Mouse (Mus musculus): ENCODE data around the gene 1110012L19Rik. TPM values are rescaled to one million over a fixed set of nuclear protein-coding genes. Genes with fewer than 3 reads are reported as not detected.
"Not testable (repeated sequence)": the region's sequence is repeated elsewhere in the genome, so short reads cannot be mapped to it uniquely, and the experiment has no call there.

Gene 1110012L19Rik
- 20.4 TPM for polyA plus RNA-seq (2021)

DNA sequence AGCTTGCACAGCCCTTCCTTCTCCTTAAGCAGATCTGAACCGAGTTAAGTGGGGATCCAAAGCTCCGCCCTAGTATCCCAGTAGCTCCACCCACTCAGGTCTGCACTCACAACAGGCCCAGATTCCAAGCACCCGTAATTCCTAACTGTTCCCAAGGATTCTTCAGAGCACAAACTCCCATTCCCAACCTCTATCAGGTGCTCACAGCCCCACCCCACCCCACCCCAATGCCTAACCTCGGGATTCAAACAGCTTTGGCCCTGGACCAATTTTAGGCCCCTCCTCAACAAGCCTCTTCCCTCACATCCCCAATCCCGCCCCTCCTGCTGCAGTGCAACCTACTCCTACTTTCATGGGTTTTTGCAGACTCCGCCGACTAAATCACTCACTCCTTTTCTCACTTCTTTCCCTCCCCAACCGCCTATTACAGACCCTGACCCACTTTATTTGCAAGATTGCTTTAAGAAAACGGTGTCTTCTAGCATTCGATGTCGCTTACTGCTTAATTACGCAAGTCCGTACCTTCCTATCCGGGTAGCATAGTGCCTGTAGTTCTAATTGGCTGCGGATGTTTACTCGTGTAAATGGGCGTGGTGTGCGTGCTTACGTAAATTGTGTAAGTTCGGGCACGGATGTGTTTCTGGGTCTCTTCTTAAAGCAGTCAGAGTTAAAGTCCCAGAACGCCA, at the start of gene 1110012L19Rik:
Gene 1110012L19Rik (plus strand): TSS at position 602 of the 686 bp plus-strand sequence.
- CTCF ChIA-PET = no interaction called here
- DNase-seq (ENCODE audit: low read depth, low spot score) = peak; percentile 60
- H3K27me3 ChIP-seq = peaks cover 3% of the 10 kb centered on the region
- ATAC-seq = peak; percentile 89
- in situ Hi-C loops (cut with MboI; ENCODE audit: low pct_unique_long_range_greater_than_20kb) = loop anchor here (10.0 kb wide), 1 partner anchor 79 kb away; no protein-coding TSS in a partner anchor
- no peak for TF ChIP-seq CTCF (IDR thresholded peaks at IDR 0.05)
- POLR2A ChIA-PET = no interaction called here

DNA sequence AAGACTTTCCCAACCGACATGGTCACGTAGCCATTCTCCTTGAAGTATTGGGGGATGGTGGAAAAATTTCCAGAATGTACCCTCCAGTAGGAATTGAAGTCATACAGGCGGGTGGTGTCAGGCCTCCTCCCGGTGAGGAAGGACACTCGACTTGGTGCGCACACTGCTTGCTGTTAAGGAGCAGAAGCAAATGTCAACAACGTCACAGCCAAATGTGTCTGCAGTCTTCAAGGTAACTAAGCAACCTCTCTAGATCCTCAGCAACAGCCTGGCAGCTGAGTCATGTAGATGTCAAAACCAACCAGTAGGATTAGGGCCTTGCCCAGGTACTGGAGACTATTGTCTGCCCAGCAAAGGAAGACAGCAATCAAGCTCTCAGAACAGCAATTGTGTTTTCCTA, 22.7 kb upstream of the 1110012L19Rik start:
- in situ Hi-C loops (cut with MboI; ENCODE audit: low pct_unique_long_range_greater_than_20kb) = loop anchor here (25.0 kb wide), 1 partner anchor 999 kb away; the partner anchor contains the start of gene Mtmr1
- no peak for TF ChIP-seq CTCF (IDR thresholded peaks at IDR 0.05)
- H3K27me3 ChIP-seq = peaks cover 18% of the 10 kb centered on the region
- ChIA-PET POLR2A (no interaction called here), CTCF (no interaction called here)
- ATAC-seq = no peak
- no peak for DNase-seq (ENCODE audit: low read depth, low spot score)

DNA sequence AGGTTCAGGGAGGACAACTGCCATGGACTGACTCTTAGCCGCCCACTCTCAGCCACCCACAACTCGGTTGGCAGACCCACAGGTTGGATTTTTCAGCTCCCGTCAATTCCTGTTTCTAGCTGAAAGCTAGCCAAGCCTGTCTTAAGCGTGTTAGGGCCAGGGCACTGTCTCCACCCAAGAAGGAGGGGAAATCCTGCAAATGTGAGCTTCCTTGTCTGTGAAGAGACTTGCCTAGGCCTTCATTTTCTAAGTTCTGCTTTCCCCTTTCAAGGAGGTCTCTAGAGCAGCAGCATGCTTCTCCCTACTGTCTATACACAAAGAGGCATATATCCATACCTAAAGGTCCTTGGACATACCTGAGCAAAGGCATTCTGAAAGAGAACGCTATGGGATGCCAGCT, 22.2 kb upstream of the 1110012L19Rik start:
- no peak for TF ChIP-seq CTCF (IDR thresholded peaks at IDR 0.05)
- in situ Hi-C loops (cut with MboI; ENCODE audit: low pct_unique_long_range_greater_than_20kb) = loop anchor here (25.0 kb wide), 1 partner anchor 999 kb away; the partner anchor contains the start of gene Mtmr1
- DNase-seq (ENCODE audit: low read depth, low spot score) (no peak), ATAC-seq (no peak)
- peaks cover 18% of the 10 kb centered on the region for H3K27me3 ChIP-seq
- CTCF ChIA-PET = no interaction called here
- POLR2A ChIA-PET = no interaction called here

DNA sequence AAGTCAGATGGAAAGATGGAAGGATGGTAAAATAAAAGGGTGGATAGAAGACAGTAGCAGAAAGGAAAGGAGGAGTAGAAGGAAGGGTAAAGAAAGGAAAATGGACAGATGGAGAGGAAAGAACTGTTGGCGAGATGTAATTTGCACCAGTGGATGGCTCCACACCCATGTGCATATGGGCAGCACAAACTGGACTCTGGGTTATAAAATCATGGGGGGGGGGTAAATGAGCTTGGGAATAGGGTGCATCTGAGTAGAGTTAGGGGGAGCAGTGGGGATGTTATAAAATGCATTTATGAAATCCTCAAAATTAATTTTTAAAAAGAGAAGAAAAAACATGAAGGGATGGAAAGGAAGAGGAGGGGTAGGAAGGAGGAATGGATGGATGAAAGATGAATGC, 21.5 kb upstream of the 1110012L19Rik start:
- in situ Hi-C loops (cut with MboI; ENCODE audit: low pct_unique_long_range_greater_than_20kb) = loop anchor here (25.0 kb wide), 1 partner anchor 998 kb away; the partner anchor contains the start of gene Mtmr1
- ChIA-PET POLR2A (interaction anchor here (0.9 kb wide), 1 partner anchor 113 kb away, joined by 3 read pairs; the partner anchor contains the start of gene Tmem185a), CTCF (no interaction called here)
- peaks cover 18% of the 10 kb centered on the region for H3K27me3 ChIP-seq
- TF ChIP-seq CTCF (IDR thresholded peaks at IDR 0.05) = no peak
- DNase-seq (ENCODE audit: low read depth, low spot score) (no peak), ATAC-seq (no peak)

DNA sequence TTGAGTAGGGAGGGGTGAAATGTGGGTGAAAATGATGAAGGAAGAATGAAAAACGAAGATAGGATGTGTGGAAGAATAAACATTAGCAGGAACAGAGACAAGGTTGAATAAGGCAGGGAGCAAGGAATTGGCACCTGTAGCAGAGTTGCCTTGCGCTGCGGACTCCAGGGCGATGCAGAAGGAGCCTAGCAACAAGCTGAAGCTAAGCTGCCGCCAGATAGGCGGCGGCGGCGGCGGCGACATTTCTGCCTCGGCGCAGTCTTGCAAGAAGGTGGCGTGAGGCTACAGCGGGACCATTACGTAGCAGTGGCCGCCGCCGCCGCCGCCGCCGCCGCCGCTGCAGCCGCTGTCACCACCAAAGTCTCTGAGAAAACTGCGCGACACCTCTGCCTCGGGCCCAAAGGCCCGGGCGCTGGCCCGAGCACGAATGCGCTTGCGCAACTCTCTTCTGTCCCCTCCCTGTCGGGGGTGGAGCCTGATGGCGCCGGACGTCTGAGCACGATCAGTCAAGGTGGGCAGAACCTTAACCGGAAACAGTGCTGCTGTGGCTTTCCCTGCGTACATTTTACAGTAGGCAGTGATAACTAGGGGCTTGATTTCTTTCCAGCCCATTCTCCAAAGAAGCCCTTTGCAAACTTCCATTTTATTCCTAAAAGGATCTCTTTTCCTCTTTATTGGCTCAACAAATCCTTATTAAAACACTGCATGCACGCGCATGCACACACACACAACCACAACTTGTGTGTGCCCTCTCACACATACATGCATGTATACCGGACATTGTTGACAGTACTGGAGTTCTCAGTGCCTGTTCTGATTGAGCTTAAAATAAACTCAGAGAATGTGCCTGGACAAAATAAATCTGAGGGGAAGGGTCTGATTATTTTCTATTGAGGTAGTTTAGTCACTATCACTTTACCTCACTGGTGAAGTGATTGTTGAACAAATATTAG, 20.7 kb upstream of the 1110012L19Rik start, which contains the start of gene Ids:
Gene Ids (minus strand): TSS at position 424 of the 953 bp plus-strand sequence.
- no peak for TF ChIP-seq CTCF (IDR thresholded peaks at IDR 0.05)
- ATAC-seq (peak; percentile 89), DNase-seq (ENCODE audit: low read depth, low spot score) (no peak)
- ChIA-PET POLR2A (interaction anchor here (0.9 kb wide), 1 partner anchor 112 kb away, joined by 3 read pairs; the partner anchor contains the start of gene Tmem185a), CTCF (no interaction called here)
- in situ Hi-C loops (cut with MboI; ENCODE audit: low pct_unique_long_range_greater_than_20kb) = loop anchor here (5.0 to 25.0 kb wide), 2 partner anchors 197 to 997 kb away; partner anchors contain the start of gene Mtmr1
- peaks cover 18% of the 10 kb centered on the region for H3K27me3 ChIP-seq

DNA sequence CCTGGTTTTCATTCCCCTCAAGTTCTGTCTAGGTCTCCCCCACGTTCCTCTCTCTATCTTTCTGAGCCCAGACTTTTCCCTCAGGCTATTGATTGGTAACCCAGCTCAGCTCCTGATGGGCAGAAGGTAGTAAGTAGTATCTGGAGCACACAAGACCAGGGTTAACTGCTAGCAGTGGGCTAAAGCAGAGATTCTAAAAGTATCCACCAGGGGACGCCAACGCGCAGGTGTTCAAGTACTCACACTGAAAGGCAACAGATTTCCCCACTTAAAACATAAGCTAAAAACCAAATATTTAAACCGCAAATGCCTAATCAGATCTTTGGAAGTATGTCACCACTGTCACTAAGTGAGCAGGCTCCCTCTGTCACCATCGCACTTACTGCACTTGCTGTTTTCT, 15.9 kb upstream of the 1110012L19Rik start:
- in situ Hi-C loops (cut with MboI; ENCODE audit: low pct_unique_long_range_greater_than_20kb) = loop anchor here (5.0 to 25.0 kb wide), 2 partner anchors 193 to 993 kb away; partner anchors contain the start of gene Mtmr1
- DNase-seq (ENCODE audit: low read depth, low spot score); CTCF ChIA-PET; POLR2A ChIA-PET: not testable (repeated sequence)
- H3K27me3 ChIP-seq = peaks cover 18% of the 10 kb centered on the region
- peak; percentile 57 for ATAC-seq

DNA sequence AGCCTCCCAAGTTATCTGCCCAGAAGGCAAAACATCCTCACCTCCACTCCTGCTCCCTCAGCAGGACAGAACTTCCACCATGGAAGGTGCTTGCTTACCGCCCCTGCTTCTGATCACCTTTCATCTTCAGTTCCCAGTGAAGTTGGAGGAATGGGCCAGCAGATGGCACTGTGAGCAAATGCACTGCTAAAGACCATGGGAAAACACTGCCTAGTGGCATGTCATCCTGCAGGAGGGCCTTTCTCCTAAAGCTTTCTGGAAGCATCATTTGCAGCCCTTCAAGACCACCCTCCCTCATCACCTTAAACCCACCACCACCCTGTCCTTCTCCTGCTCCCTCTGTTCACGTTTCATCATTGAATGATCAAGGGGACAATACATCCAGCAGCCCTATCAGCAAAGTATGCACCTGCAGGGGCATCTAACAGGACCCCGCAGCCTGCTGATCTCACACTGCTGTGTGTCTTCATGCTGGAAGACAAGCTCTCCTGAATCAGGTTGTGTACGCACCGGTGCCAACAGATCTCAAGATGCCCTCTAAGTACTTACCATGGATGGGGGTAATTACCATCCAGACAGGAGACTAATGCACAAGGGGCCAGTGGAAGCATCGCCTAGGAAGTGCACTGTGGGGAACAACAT, 11.1 kb upstream of the 1110012L19Rik start:
- in situ Hi-C loops (cut with MboI; ENCODE audit: low pct_unique_long_range_greater_than_20kb) = loop anchor here (25.0 kb wide), 1 partner anchor 988 kb away; the partner anchor contains the start of gene Mtmr1
- H3K27me3 ChIP-seq; POLR2A ChIA-PET; DNase-seq (ENCODE audit: low read depth, low spot score); CTCF ChIA-PET: not testable (repeated sequence)
- peak; percentile 73 for ATAC-seq

DNA sequence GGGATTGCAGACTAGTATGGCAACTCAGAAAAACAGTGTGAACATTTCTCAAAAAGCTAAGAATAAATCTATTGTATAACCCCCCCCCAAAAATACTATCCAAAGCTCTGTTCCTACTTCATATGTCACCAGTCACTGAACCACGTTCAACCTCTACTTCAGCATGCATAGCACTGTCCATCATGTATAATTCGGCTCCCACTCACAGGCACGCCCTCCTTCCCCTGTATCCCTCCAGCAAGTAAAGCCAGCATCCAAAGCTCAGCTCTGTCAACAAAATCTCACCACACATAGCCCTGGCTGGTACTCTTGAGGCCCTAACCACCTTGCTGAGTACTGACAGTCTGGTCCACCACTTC, 781 bp upstream of the 1110012L19Rik start:
- in situ Hi-C loops (cut with MboI; ENCODE audit: low pct_unique_long_range_greater_than_20kb) = loop anchor here (10.0 kb wide), 1 partner anchor 80 kb away; no protein-coding TSS in a partner anchor
- peak; percentile 3 for ATAC-seq
- peaks cover 3% of the 10 kb centered on the region for H3K27me3 ChIP-seq
- no peak for TF ChIP-seq CTCF (IDR thresholded peaks at IDR 0.05)
- ChIA-PET CTCF (no interaction called here), POLR2A (no interaction called here)
- no peak for DNase-seq (ENCODE audit: low read depth, low spot score)

DNA sequence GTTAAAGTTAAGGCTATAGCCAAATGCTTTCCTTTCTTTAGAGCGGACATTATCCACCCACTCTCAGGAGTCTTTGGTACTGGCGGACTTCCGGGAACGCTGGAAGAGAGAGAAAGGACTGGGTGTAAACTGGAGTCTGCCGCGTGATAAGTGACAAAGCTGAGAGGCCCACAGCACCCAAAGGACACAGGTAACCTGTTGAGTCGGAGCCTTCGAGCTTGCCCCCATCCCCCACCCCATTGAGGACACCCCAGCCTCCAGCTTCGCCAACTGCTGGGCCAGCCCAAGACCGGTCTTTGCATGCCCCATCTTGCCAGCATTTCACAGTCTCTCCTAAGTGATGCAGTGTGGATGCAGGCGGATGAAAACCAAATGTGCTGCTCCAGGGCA, 280 bp downstream of the 1110012L19Rik start:
- no peak for TF ChIP-seq CTCF (IDR thresholded peaks at IDR 0.05)
- ChIA-PET CTCF (no interaction called here), POLR2A (no interaction called here)
- DNase-seq (ENCODE audit: low read depth, low spot score) = no peak
- in situ Hi-C loops (cut with MboI; ENCODE audit: low pct_unique_long_range_greater_than_20kb) = loop anchor here (10.0 kb wide), 1 partner anchor 79 kb away; no protein-coding TSS in a partner anchor
- H3K27me3 ChIP-seq = peaks cover 3% of the 10 kb centered on the region
- ATAC-seq = peak; percentile 28

DNA sequence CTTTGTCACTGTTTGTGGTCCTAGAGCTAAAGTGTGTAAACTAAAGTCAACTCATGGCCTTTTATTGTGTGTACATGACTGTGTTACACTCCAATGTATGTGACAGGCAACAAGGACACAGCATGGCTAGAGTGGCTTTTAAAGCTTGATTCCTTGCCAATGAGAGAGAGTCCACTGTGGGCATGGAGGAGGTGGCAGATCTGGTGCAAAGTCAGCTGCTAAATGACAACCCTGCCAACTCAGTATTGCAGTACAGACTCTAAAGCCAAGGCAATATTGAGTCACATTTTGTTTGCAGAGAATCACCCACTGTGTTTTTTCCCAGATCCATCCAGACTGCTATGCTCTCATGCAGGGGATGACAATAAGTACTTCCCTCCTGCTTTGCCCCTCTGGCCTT, 7.0 kb downstream of the 1110012L19Rik start:
- POLR2A ChIA-PET; DNase-seq (ENCODE audit: low read depth, low spot score); CTCF ChIA-PET; in situ Hi-C loops (cut with MboI; ENCODE audit: low pct_unique_long_range_greater_than_20kb); H3K27me3 ChIP-seq; ATAC-seq: not testable (repeated sequence)

DNA sequence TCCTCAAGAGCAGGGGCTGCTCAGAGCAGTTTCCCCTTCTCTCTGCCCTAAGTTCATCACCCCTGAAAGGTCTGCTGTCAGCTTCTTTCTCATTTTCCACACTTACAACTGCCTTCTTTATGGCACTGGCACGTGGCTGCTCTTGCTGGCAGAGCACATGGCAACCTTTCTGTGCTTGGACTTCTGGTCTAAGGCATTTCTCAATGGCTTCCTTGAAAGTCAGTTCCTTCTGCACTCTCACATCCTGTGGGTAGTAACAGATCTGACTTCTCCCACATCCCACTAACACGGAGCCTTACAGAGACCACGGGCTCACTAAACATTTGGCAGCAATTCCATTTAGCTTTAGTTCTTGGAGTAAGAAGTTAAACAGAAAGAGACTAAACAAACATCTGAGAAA, 39.8 kb downstream of the 1110012L19Rik start:
- CTCF ChIA-PET; DNase-seq (ENCODE audit: low read depth, low spot score); POLR2A ChIA-PET; ATAC-seq; H3K27me3 ChIP-seq; in situ Hi-C loops (cut with MboI; ENCODE audit: low pct_unique_long_range_greater_than_20kb): not testable (repeated sequence)

All from Patski (cell line).